Mouse (Mus musculus) CD8-positive naive resting alpha-beta T cell, adult 2 months (primary cell): ENCODE results near the gene Zfyve28.
A peak's percentile ranks its signal among the peaks of the same experiment; 100 is the strongest.

Source experiments
- DNase-seq, 2 experiments: peaks; one replicate each; pipeline ENCODE4 v3.0.0; 2022; ENCODE audit warnings: low read depth in 2 of 2, low spot score in 2 of 2

Zfyve28 gene

DNA sequence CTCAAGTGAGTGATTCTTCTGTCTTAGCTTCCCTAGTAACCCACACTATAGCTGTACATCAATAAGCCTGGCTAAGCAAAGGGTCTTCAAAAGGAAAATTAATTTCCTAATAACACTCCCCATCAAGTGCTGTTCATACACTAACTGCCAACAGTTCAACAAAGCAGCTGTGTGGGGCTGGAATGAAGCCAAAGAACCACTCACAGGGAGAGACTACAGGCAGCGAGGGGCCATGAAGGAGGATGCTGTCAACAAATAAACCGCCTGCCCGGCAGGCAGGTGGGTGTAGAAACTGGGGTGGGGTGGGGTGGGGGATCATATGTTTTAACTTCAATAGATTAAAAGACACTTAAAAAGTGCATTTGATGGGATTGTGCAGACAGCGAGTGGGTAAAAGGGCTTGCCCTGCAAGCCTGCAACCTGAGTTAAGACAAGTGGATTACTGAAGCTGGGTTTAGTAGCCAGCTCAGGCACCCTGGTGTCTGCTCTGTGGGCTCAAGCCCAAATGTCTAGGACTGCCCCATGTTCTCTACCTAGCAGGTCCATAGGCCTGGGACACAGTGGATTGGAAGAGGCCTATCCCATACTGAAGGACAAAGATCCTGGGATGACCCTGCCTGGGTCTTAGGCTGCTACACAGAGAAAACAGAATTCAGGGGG lies 35.8 kb downstream of the Zfyve28 start:
- DNase-seq: no peak

DNA sequence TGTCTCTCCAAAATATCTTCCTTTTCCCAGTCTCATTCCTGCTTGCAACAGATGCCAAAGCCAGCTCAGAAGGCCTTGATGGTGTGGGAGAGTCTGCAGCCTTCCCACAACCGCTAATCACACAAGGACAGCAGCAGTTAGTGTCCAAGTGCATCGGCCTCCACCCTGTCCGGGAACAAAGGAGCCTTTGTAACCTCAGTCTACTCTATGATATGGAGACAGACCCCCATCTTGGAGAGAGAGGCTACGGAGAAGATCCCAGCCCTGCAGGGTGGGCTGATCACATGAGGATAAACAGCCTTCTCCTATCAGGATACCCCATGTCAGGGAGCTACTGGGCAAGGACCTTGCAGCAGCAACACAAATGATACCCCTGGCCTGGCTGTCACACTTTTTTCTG lies 36.5 kb downstream of the Zfyve28 start:
- DNase-seq: no peak

DNA sequence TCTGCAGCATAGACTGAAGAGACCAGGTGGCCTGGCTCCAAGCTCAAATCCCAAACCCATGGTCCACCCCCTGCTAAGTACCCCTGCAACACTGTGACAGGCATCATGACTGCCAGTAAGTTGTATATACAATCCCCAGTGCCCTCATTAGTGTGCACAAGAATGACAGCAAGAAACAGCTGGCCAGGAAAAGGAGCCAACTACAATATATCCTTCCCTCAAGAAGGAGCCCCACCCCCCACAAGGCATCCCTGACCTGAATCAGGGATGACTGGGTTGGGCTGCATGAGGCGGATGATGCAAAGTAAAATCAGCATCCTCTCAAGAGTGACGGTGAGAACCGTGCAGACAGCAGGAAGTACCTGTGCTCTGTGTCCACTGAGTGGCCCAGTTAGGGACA lies 38.2 kb downstream of the Zfyve28 start:
- no peak for DNase-seq

DNA sequence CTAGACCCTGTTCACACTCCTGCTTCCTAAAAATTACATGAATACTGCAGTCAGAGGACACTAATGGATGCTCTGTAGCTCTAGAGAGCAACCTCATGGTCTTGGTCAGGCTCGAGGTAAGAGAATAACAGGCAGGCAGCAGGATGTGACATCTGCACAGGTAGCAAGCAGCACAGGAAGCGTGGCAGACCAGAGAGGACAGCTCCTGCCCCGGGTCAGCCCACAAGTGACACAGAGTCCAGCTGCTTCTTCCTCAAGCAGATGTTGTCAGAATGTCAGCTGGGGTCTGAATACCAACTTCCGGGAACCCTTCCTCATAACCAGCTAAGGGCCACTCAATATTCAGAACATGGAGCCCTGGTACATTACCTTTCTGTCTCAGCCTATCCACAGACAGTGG lies 39.1 kb downstream of the Zfyve28 start:
- no peak for DNase-seq

DNA sequence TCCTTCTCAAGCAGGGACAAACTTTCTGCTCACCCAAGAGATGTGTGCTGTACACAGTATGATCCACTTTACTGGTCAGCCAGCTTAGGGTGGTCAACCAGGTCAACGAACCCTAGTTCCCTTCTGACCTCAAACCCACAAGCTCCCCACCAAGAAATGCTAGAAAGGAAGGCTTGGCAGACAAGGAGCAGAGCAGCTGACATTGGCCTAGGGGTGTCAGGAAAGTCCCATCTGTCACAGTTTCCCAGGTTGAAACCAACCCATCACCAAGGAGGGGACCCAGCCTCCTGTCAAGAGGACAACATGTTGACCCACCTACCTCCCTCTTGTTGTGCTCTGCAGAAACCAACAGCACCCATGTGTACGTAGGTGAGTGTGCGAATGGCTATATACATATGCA lies 41.8 kb downstream of the Zfyve28 start:
- no peak for DNase-seq

DNA sequence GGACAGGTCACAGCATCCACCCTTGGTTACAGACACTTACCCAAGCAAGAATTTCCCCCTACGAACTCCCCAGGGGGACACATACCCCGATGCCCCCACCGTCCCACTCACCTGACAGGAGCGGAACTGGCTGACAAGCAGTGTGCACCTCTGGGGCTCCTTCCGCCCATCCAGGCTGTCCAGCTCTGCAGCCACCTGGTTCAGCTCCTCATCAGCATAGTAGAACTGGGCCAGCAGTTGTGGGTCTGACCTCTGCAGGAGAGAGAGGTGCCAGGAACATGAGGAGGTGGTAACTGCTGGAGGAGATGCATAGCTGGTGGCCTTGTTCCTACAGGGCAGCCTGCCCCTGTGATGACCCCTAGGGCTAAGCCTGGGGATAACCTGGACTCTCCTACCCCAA lies 45.2 kb downstream of the Zfyve28 start:
- DNase-seq: no peak

DNA sequence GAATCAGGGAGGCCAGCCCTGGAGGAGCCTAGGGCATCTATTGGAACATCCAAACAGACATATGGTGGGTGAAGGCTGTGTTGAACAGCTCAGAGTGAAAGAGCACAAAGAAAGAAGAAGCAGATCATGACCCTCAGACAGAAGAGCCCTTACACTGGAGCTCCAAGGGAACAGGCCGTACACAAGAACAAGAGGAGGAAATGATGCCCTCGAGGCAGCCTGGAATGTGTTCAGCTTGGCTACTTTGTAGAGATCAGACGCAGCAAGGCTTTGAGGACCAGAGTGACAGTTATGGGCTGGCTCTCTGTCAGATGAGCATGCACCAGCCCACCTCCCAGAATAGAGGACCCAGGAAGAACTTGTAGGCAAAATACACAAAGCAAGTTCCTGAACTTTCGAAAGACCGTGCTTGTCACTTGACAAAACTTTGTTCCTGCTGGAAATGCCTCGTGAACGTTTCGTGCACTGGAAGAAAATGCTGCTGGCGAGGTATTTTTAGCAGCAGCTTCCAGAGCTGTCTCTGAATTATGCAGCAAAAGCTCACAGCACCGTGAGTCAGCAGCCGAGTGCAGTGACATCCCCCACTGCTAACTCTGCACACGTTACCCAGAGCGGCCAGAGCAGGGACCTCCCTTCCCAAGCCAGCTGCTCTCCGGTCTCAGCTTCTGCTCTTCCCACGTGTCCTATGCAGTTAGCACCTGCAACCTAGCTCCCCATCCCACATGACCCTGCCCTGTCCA lies 45.9 kb downstream of the Zfyve28 start:
- DNase-seq: no peak

DNA sequence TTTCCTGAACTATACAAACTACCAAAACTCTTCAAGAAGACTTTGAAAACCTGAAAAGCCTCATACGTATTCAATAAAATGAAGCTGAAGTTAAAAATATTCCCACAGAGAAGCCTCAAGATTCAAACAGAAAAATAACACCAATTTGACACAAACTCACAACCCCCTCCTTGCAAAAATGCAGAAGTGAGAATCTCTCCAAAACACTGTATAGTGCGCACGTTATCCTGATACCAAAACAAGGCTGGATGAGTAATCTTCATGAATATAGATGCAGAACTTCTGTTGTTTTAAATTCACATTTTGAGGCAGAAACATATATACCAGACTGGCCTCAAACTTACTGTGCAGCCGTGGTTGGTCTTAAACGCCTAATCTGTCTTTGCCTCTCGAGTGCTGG lies 49.8 kb downstream of the Zfyve28 start:
- DNase-seq: no peak

DNA sequence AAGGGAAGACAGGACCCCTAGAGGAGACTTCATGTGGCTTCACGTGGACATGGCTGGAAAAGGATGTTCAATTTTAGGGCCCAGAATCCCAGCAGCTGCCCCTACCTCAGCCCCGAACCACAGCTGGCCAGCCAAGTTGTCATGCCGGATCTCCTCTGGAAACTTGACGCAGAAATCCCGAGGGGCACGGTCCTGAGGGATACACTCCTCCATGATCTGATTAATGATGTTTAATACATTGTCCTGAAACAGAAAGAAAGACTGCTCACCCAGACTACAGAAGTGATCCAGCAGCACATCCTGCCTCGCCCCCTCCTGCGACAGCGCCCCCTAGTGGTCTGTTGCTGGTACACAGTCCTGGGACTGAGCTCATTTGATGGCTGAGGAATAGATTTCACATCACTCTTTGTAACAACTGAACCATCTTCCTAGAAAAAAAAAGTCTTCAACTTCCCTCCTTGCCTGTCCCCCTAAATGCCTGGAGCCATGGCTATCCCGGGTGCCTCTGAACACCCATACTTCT lies 52.3 kb downstream of the Zfyve28 start:
- DNase-seq: peak; percentile 70

DNA sequence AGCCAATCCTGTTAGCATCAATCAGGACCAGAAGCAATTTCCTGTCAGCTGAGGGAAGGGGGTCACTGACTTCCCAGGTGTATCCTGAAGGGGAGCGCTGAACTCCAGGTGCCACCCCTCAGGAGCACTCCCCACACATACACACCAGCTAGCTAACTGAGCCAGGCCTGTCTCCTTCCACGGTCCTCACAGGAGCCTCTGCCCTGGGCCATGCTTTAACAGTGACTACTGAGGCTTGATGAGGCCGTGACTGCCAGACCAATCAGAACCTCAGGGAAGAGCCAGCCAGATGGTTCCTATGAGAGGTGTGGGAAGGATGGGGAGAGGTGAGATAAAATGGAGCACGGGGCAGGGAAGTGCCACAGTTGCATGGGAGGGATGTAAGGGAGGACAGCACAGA lies 53.2 kb downstream of the Zfyve28 start:
- DNase-seq: no peak

DNA sequence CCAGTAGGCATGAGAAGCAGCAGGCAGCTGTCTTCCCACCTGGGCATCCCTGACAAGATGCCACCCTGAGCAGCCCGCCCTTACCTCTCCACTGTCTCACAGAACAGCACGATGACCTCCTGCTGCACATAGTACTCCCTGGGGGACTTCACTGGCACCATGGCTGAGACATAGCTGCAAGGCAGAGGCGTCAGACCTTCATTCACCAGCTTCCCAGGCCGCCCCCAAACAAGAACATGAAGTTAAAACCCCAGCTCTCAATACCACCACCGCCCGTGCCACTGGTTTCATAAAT lies 55.1 kb downstream of the Zfyve28 start:
- no peak for DNase-seq

DNA sequence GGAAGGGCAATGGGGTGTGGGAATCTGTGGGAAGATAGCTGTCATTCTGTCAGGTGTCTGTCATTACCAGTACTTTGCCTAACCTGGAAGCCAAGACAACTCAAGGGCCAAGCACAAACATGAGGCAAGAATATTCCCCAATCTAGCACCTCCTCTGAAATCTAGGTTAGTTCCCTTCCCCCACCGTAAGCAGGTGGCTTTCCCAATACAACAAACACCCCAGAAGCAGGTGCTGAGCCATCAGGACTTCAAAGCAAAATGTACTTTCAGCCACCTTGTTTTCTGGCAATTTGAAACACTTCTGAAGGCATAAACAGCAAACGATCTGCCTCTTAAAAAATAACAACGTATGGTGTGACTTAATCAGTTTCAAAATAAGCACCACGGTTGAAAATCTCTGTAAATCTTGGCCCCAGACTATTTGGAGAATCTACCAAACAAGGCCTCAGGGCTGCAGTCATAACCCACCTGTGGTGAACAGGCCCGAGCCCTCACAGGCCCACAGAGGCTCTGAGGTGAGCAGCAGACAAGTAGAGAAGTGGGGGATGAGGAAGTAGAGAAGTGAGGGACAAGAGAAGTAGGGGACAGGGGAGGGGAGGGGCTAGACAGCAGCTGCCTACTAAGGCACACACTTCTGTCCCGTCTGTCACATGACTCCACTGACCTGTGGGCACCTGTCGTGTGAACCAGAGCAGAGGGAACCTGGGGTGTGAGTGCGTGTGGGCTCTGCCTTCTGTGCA lies 55.6 kb downstream of the Zfyve28 start:
- DNase-seq: no peak

DNA sequence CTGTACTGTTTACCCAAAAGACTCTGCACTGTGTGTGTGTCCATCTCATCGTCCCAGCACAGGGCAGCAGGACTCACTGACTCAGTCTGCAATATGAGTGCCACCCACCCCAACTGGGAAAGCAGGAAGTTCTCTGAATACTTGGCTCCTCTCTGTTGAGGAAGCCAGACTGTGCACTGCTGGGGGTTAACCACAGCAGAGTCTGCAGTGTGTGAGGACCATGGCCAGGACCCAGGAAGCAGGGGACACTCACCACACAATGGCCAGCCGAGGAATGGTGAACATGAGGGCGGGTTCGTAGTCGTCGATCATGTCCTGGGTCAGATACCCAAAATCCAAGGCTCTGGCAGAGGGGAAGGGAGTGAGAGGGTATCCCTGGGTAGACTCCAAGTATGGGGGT lies 56.3 kb downstream of the Zfyve28 start:
- DNase-seq: no peak

DNA sequence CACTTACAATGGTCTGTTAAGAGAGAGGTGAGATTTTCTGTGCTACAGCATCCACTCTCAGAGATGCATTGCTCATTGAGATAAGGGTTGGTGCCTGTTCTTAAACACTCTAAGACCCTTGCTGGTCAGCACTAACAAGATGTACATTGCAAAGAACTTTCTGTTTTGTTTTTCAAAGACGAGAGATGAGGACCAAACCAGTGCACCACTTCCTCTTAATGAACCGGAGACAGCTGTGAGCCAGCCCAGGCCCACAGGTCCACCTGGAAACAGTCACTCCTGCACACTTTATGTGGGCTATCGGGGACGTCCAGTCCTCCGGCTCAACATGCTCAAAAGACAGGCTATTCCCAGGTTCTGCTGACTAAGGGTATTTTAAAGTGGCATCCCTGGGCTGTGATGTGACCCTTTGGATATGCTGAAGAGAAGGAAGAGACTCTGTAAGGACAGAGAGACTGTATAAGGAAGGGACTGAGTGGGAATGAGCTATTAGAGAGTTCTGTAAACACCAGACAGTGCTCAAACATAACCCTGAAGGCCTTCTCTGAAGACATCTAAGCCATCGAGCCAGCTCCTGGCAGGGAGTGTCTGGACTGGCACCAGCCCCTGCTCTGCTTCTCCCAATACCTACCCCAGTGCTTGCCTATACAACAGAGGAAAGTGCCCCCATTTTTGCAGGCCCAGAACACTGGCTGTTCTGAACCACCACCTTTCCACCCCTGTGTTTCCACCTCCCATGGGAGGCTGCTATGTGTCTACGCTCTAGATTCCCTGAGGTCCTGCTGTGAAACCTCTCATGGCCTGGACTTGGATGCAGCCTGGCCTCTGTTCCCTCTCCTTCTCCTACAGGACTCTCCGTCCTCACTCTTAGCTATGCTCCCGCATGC lies 57.4 kb downstream of the Zfyve28 start:
- no peak for DNase-seq

DNA sequence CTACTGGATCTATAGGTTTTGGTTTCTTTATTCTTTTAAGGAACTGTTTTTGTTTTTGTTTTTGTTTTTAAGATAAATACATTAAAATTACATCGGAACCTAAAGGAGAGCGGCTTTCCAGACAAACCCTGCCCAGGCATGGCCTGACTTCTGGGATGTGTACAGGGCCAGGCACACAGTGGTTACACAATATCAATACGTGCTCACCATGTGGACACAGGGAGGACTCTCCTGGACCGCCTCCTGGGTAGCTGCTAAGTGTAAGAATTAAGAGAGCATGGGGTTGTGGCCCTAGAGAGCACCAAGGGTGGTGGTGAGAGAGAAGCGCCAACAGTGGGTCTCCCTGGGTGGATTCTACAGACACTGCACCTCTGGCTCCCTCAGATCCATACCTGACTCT lies 58.7 kb downstream of the Zfyve28 start:
- no peak for DNase-seq

DNA sequence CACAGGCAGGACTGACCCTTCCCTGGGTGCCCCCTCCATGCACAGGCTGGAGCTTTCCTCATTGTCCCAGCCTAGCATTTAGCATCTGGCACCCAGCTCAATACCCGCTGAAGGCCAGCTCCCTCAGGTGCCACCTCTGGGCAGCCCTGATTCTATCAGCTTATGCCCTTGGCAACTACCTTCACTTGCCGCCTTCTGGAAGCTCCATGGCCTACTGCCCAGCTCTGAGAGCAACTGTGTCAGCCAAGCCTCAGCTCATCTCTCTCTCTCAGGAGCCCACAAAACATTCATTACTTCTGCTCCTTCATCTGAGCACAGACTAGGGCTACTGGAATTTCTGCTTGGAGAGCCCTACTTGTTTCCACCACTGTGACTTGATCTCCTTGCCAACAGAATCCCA lies 62.7 kb downstream of the Zfyve28 start:
- DNase-seq: no peak

DNA sequence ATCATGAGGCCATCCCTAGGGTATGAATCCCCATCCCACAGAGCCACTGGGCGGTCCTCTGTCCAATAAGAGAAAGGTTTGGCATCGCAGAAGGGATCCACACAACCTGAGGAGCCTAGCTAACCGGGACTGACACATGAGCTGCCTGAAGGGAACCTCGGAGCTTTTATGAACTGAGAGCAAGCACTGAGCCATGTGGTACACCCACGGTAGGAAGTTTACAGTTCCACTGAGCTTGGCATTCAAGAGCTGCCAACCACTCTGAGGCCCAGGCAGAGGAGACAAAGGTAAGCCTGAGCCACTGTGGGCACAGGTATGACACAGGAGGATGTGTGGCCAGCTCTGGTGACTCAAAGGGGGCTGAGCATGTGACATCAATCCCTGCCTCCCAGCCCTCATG lies 63.7 kb downstream of the Zfyve28 start:
- DNase-seq: peak; percentile 41

DNA sequence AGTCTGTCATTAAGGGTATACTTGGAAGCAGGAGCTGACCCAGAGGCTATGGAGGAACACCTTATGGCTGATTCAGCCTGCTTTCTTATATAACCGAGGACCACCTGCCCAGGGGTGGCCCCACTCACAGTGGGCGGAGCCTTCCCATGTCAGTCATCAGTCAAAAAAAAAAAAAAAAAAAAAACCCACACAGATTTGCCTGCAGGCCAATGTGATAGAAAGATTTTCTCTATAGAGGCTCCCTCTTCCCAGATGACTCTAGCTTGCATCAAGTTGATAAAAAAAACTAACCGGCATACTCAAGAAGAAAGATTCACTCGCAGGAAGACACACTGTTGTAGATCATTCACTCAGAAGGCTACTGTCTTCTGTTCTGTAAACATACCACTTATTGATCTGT lies 68.2 kb downstream of the Zfyve28 start:
- DNase-seq: no peak

DNA sequence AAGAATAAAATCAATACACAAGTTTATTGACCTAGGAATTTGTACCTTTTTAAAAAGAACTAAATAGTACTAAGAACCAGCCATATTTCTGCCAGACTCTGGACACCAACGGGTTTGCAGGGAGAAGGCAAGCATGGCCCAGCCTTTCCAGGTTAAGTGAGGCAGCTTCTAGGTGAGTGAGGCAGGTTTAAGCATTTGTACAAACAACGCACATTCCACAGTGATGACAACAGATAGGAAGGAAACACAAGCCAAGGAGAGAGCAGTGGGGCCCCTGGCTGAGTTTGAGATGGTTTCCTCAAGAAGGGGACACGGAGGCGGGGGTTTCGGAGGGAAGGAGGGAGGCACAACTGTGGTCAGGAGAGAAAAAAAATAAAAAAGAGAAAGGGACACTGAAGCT lies 69.6 kb downstream of the Zfyve28 start:
- DNase-seq: no peak

DNA sequence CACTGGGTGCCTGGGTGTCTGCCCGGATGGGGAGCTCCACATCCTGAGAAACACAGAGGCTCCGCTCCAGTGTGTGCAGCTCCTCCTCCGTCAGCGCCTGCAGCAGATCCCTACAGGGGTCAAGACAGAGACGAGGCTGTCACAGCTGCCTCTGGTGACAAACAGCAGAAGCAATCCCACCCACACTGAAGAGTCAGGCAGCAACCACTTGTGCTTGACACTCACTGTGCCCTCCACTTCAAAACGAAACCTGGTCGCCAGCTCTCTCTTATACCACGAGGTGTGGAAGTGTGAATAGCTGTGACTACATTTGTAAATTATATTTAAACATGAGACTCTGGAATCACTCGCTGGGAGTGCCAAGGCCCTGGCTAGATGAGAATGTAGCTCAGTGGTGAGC lies 70.5 kb downstream of the Zfyve28 start:
- DNase-seq: no peak

DNA sequence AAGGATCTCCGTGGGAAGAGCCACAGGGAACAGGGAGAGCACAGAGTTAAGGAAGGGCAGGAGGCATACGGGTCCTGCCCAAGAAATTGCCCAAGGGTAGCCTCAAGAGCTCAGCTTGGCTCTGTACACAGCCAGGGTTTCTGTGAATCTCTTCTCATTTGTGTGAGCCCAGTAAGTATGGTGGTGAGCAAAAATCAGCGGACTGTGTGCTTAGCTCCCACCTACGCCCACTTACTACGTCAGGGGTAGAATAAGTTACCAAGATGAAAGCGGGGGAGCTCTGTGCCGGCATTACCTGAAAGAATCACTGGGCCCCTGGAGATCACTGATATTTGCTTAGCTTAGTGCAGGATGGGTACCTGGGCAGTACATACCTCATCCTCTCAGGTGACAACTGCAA lies 72.2 kb downstream of the Zfyve28 start:
- no peak for DNase-seq
